Mouse (Mus musculus) 3T3-L1 (cell line): Measurements from ENCODE around the gene Zkscan1.
"Not testable (repeated sequence)": the region's sequence is repeated elsewhere in the genome, so short reads cannot be mapped to it uniquely, and the experiment has no call there.

Experiments
- DNase-seq: peaks from one replicate; pipeline ENCODE4 v3.0.0-alpha.2; 2015; ENCODE audit warnings: low read depth, low spot score

Gene Zkscan1

GRCm38 (mm10) chr5:138084996-138085395 lies at the start of gene Zkscan1:
Zkscan1 (plus strand) TSS chr5:138085084.
- peak; percentile 98 for DNase-seq

DNA sequence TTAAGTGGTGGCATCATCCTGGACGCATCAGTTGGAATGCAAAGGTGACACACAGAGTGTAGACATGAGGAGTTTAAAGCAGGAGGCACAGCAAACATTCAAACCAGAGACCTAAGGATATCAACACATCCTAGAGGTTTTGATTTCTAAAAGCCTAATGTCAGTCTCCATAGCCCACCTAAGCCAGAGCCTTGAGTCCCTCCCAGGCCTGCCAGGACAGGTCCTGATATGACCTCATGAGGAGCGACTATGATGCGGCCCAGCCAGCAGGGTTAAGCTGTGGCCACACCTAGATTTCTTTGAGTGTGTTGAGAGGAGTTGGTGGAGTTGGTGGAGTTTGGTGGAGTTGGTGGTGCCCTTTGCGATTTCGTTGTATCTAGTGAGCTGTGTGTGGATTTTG lies 32.0 kb upstream of the Zkscan1 start, which contains the start of gene Smok3c:
Gene Smok3c, plus strand, starts transcription at position 301 of the 400 bp plus-strand sequence.
- DNase-seq, result not testable (repeated sequence)

DNA sequence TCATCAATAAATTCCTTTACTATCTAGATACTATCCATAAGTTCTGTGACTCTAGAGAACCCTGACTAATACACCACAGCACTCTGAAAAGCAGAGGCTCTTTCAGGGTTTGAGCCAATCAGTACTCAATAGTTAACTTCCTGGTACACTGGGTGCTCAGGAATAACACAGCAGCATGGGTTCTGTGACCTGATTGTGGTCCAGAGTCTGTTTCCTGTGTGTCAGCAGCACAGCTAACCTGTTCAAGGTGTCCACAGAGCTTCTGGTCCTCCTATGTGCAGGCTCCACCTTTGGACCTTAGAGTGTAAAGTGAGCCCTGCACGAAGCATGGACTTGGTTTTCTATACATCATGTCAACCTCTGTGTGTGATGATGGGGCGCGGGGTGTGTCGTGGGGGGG lies 11.1 kb upstream of the Zkscan1 start:
- DNase-seq, result no peak

GRCm38 (mm10) chr5:138075684-138076083 lies 9.2 kb upstream of the Zkscan1 start:
- DNase-seq, result no peak

DNA sequence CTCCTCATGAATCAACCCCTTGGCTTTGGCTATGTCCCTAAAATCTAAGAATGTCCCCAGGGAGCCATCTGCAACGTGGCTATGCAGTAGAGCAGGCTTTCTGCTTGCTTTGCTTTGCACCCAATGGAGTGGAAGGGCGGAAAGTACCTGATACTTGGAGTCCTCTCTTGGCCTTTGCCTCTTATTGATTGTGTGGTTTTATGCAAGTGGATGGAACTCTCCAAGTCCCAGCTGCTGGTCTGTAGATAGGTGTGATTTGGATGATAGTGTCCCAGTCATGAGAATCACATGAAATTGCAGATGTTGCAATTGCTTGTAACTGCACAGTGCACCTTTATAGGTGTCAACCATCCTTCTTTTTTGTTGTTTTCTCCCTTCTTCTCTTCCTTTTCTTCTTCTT lies 8.7 kb upstream of the Zkscan1 start:
- no peak for DNase-seq

DNA sequence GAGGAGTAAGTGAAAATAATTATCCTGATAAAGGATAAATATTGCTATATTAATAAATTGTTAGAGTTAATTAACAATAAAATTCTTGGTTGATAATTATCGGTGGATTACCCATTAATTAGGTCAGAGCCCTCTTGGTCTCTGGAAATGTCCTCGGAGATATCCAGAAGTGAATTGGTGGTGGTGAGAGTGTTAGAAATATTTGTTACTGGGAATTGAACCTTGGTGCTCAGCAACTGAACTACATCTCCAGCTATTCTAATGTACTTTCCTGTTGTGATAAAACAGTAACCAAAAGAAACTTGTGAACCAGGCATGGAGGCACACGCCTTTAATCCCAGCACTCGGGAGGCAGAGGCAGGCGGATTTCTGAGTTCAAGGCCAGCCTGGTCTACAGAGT lies 4.4 kb upstream of the Zkscan1 start:
- DNase-seq, result no peak

GRCm38 (mm10) chr5:138081446-138081845 lies 3.4 kb upstream of the Zkscan1 start:
- DNase-seq, result no peak

DNA sequence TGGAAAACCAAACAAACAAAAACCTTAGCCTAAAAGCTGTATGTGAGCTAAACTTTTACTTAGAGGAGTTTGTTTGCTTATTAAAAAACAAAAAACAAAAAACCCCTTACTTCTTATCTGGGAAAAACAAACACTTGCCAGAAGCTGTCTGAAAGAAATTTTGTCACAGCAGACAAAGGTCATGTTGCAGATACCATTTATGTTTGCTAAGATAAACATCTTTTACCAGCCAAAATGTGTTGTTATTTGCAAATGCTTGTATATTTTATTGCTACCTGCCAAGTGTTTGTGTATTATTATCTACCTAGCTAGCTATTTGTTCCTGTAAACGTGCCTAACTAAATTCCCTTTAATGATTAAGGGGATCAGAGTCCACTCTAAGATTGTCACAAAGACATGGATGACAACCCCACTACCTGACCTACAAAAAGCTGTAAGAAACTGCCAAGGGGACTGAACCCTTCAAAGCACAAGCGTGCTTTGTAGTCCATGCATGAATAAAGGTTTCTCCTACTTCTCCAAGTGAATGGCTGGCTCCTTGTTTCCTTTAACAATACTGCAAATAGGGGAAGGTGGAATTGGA lies 1.5 kb upstream of the Zkscan1 start:
- DNase-seq, result no peak

DNA sequence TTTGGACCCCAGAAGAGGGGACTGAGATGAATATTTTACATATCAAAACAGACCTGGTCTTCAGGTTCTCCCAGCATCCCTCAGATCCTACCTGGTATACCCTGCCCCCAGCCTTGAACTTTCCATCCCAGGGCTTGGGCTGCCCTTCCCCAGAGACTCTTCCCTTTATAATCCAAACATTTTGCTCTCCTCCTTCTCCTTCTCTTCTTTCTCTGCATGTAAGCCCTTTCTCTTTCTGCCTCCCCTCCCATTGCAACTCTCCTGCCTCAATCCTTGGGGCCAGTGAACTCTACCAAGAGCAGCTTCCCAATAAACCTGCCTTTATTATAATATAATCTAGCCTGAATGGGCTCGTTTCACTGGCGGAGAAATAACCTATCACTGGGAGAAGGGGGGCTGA lies 948 bp upstream of the Zkscan1 start:
- DNase-seq, result no peak

DNA sequence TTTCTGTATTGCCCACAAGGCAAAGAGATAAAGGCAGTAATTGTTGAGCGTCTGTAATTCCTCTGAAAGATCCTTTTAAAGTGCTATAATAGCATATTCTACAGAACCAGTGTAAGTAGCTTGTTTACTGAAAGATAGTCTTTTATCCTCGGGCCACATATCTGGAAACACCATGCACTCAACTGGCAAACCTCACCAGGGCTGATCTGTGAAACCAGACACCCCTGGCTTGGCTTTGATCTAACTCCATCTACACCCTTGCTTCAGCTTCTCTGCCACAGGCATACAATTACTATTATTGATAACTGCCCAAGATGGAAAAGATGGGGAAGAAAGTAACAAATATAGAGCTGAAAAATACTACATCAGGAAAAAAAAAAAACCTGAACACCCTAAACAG lies 377 bp upstream of the Zkscan1 start:
- DNase-seq, result peak; percentile 18

DNA sequence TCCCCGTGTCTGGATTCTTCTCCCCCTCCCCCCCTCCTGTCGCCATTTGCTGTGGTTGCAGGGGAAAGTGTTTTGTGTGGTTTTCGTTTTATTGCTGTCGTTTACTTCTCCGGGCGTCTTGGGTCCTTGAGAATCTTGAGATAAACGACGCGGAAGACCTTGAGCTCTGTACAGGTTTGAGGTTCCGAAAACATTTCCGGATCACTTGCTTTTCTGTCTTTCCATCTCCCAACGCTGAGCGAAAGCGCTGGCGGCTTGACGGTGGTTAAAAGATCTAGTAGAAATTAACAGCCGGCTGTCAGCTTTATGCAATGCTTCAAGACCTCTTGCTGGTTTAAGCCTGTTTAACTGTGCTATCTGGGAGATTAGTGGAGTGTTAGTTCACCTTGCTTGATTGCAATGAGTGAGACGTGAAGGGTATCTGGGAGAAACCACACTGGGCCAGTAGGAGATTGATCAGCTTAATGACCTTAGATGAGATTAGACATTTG lies 582 bp downstream of the Zkscan1 start:
- DNase-seq, result peak; percentile 49

GRCm38 (mm10) chr5:138086842-138087241 lies 2.0 kb downstream of the Zkscan1 start:
- DNase-seq, result no peak

DNA sequence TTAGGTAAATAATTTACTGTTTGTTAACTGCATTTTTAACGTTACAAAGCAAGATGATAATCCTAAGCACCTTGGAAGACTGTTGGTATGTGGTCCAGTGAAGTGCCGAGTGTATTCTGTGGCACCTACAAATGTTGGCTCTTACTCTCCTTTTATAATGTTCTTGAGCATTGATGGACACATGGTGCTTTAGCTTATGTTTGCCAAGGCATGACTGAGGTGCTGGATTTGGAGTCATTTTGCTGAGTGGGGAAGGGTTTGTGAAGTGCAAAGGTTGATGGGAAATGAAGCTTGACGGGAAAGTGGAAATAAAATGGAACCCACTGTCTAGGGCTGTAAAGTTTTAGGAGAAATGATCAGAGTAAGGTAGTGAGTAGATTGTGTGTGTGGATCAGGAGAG lies 3.5 kb downstream of the Zkscan1 start:
- DNase-seq, result no peak

- DNase-seq, result no peak
Measured at GRCm38 (mm10) chr5:138089108-138089551, 4.2 kb downstream of the Zkscan1 start.

- DNase-seq, result peak; percentile 42
Measured at GRCm38 (mm10) chr5:138090271-138090670, 5.4 kb downstream of the Zkscan1 start.

DNA sequence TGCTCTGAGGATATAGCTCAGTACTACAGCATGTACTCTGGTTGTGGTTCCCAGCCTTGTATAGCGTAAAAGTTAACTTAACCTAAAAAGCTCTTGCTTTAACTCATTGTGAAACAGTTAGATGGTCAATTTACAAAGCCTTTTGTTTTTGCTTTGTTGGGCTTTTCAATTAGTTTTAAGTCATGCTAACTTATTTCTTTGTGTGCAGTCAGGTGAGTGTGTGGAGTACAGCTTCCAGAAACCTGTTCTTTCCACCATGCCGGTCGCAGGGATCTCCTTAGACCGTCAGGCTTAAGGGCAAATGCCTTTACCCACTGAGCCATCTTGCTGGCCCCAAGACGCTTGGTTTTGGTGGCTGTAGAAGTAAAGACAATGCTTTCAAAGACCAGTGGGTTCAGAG lies 5.9 kb downstream of the Zkscan1 start:
- no peak for DNase-seq

DNA sequence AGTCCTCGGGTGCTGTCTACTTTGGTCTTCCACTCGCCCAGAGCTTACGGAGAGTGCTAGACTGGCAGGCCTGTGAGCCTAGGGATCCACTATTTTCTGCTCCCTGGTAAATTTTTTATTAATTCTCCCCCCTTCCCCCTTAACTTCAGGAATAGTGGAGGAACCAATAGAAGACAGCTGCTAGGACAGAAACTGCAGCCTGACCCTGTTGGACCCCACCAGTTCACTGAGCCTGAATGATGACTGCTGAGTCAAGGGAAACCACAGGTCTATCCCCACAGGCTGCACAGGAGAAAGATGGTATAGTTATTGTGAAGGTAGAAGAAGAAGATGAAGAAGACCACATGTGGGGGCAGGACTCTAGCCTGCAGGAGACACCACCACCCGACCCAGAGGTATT lies 7.9 kb downstream of the Zkscan1 start:
- no peak for DNase-seq

- no peak for DNase-seq
Measured at GRCm38 (mm10) chr5:138094474-138094873, 9.6 kb downstream of the Zkscan1 start.

- DNase-seq, result no peak
Measured at GRCm38 (mm10) chr5:138104976-138105375, 20.1 kb downstream of the Zkscan1 start.

- DNase-seq, result no peak
Measured at GRCm38 (mm10) chr5:138107130-138107529, 22.2 kb downstream of the Zkscan1 start.

- not testable (repeated sequence) for DNase-seq
Measured at GRCm38 (mm10) chr5:138109847-138110396, 25.0 kb downstream of the Zkscan1 start.

GRCm38 (mm10) chr5:138116255-138117198 lies 31.6 kb downstream of the Zkscan1 start, which contains the start of gene Zscan21:
Zscan21 (plus strand) TSS chr5:138116903.
- DNase-seq, result peak; percentile 99
